Mouse (Mus musculus): ENCODE data around the gene Tmem86b.

Gene Tmem86b

GRCm38 (mm10) chr7:4631031-4631430 is at the start of gene Tmem86b:
Tmem86b (minus strand) TSS chr7:4631422.
- DNase-seq (ENCODE audit: low read depth), result no peak

GRCm38 (mm10) chr7:4675200-4675599 is 44.0 kb upstream of the Tmem86b start:
- no peak for DNase-seq (ENCODE audit: low read depth)

GRCm38 (mm10) chr7:4674114-4674731 is 43.0 kb upstream of the Tmem86b start:
- peak; percentile 55 for DNase-seq (ENCODE audit: low read depth)

- no peak for DNase-seq (ENCODE audit: low read depth)
Observed at GRCm38 (mm10) chr7:4671956-4672355, 40.7 kb upstream of the Tmem86b start.

GRCm38 (mm10) chr7:4670655-4671255 is 39.5 kb upstream of the Tmem86b start:
- DNase-seq (ENCODE audit: low read depth), result no peak

GRCm38 (mm10) chr7:4669156-4669555 is 37.9 kb upstream of the Tmem86b start:
- no peak for DNase-seq (ENCODE audit: low read depth)

- DNase-seq (ENCODE audit: low read depth), result no peak
Observed at GRCm38 (mm10) chr7:4668506-4668905, 37.3 kb upstream of the Tmem86b start.

GRCm38 (mm10) chr7:4666871-4667270 is 35.6 kb upstream of the Tmem86b start:
- DNase-seq (ENCODE audit: low read depth), result no peak

GRCm38 (mm10) chr7:4663742-4664141 is 32.5 kb upstream of the Tmem86b start:
- DNase-seq (ENCODE audit: low read depth), result peak; percentile 81

GRCm38 (mm10) chr7:4663179-4663578 is 32.0 kb upstream of the Tmem86b start:
- peak; percentile 46 for DNase-seq (ENCODE audit: low read depth)

- no peak for DNase-seq (ENCODE audit: low read depth)
Observed at GRCm38 (mm10) chr7:4659911-4660443, 28.8 kb upstream of the Tmem86b start.

- DNase-seq (ENCODE audit: low read depth), result peak; percentile 99
Observed at GRCm38 (mm10) chr7:4658912-4659551, 27.8 kb upstream of the Tmem86b start, which contains the start of gene Ppp6r1. Ppp6r1 (minus strand) TSS chr7:4659019.

GRCm38 (mm10) chr7:4658128-4658907 is 27.1 kb upstream of the Tmem86b start:
- DNase-seq (ENCODE audit: low read depth), result peak; percentile 62

GRCm38 (mm10) chr7:4657521-4658127 is 26.4 kb upstream of the Tmem86b start:
- peak; percentile 59 for DNase-seq (ENCODE audit: low read depth)

- DNase-seq (ENCODE audit: low read depth), result peak; percentile 52
Observed at GRCm38 (mm10) chr7:4656818-4657217, 25.6 kb upstream of the Tmem86b start.

GRCm38 (mm10) chr7:4655916-4656315 is 24.7 kb upstream of the Tmem86b start:
- DNase-seq (ENCODE audit: low read depth), result peak; percentile 62

- peak; percentile 71 for DNase-seq (ENCODE audit: low read depth)
Observed at GRCm38 (mm10) chr7:4655393-4655792, 24.2 kb upstream of the Tmem86b start.

- DNase-seq (ENCODE audit: low read depth), result no peak
Observed at GRCm38 (mm10) chr7:4654221-4654620, 23.0 kb upstream of the Tmem86b start.

GRCm38 (mm10) chr7:4653780-4654179 is 22.6 kb upstream of the Tmem86b start:
- peak; percentile 94 for DNase-seq (ENCODE audit: low read depth)

GRCm38 (mm10) chr7:4653351-4653750 is 22.1 kb upstream of the Tmem86b start:
- DNase-seq (ENCODE audit: low read depth), result no peak

- DNase-seq (ENCODE audit: low read depth), result no peak
Observed at GRCm38 (mm10) chr7:4652726-4653125, 21.5 kb upstream of the Tmem86b start.

GRCm38 (mm10) chr7:4651581-4651980 is 20.4 kb upstream of the Tmem86b start:
- peak; percentile 78 for DNase-seq (ENCODE audit: low read depth)
